Mouse (Mus musculus) layer of hippocampus, adult 11-12 months (tissue): ENCODE data around the gene Pik3r1.

Experiments
- DNase-seq: peaks from one replicate; pipeline ENCODE4 v3.0.0; 2022; ENCODE audit warnings: low spot score

The Pik3r1 gene

GRCm38 (mm10) chr13:101736521-101737387 is 31.3 kb downstream of the Pik3r1 start:
- no peak for DNase-seq

- DNase-seq, result no peak
Measured at GRCm38 (mm10) chr13:101735364-101736120, 32.5 kb downstream of the Pik3r1 start.

- no peak for DNase-seq
Measured at GRCm38 (mm10) chr13:101734227-101734626, 33.8 kb downstream of the Pik3r1 start.

- no peak for DNase-seq
Measured at GRCm38 (mm10) chr13:101732675-101733074, 35.3 kb downstream of the Pik3r1 start.

GRCm38 (mm10) chr13:101731777-101732176 is 36.2 kb downstream of the Pik3r1 start:
- DNase-seq, result no peak

- DNase-seq, result no peak
Measured at GRCm38 (mm10) chr13:101730351-101730750, 37.7 kb downstream of the Pik3r1 start.

GRCm38 (mm10) chr13:101729248-101730055 is 38.6 kb downstream of the Pik3r1 start:
- DNase-seq, result no peak

GRCm38 (mm10) chr13:101728816-101729215 is 39.2 kb downstream of the Pik3r1 start:
- DNase-seq, result peak; percentile 50

GRCm38 (mm10) chr13:101728300-101728699 is 39.7 kb downstream of the Pik3r1 start:
- no peak for DNase-seq

GRCm38 (mm10) chr13:101727837-101728236 is 40.2 kb downstream of the Pik3r1 start:
- no peak for DNase-seq

GRCm38 (mm10) chr13:101726922-101727321 is 41.1 kb downstream of the Pik3r1 start:
- no peak for DNase-seq

GRCm38 (mm10) chr13:101721901-101722595 is 46.0 kb downstream of the Pik3r1 start:
- DNase-seq, result no peak

GRCm38 (mm10) chr13:101721154-101721553 is 46.9 kb downstream of the Pik3r1 start:
- no peak for DNase-seq

GRCm38 (mm10) chr13:101719312-101719870 is 48.6 kb downstream of the Pik3r1 start:
- peak; percentile 86 for DNase-seq

- DNase-seq, result no peak
Measured at GRCm38 (mm10) chr13:101718744-101719143, 49.3 kb downstream of the Pik3r1 start.

- no peak for DNase-seq
Measured at GRCm38 (mm10) chr13:101717836-101718235, 50.2 kb downstream of the Pik3r1 start.

- no peak for DNase-seq
Measured at GRCm38 (mm10) chr13:101713429-101714088, 54.5 kb downstream of the Pik3r1 start.

- no peak for DNase-seq
Measured at GRCm38 (mm10) chr13:101712720-101713428, 55.1 kb downstream of the Pik3r1 start.

- no peak for DNase-seq
Measured at GRCm38 (mm10) chr13:101712099-101712498, 55.9 kb downstream of the Pik3r1 start.

- no peak for DNase-seq
Measured at GRCm38 (mm10) chr13:101711301-101711700, 56.7 kb downstream of the Pik3r1 start.
